Mouse (Mus musculus): ENCODE measurements around the gene Cd4. TPM values are rescaled to one million over a fixed set of nuclear protein-coding genes. Genes with fewer than 3 reads are reported as not detected.

The Cd4 gene
- polyA plus RNA-seq (2014; fragmentation: Nextera tagmentation; extraction: Ambion mirVana), result 0.29 and 0.38 TPM in 2 replicates

GRCm38 (mm10) chr6:124887986-124888385 is at the start of gene Cd4:
Gene Cd4, minus strand, starts transcription at chr6:124888221.
- ATAC-seq (no peak), DNase-seq (ENCODE audit: low spot score) (no peak)
- Histone ChIP-seq H3K9me3 (replicated peaks; ENCODE audit: control insufficient read depth, low read length) (no peaks in the 10 kb centered on the region), H3K4me2 (ENCODE audit: low read length) (no peak within 1 kb of the TSS), H3K4me3 (ENCODE audit: low read depth, low read length) (no peak within 1 kb of the TSS), H3K27me3 (replicated peaks; ENCODE audit: control insufficient read depth, insufficient read depth, low read length) (no peaks in the 10 kb centered on the region), H3K27ac (ENCODE audit: low read depth, low read length) (no peak within 1 kb of the TSS), H3K4me1 (ENCODE audit: control insufficient read depth, insufficient read depth, low read length) (no peaks in the 10 kb centered on the region), H3K9ac (ENCODE audit: low read length) (no peak within 1 kb of the TSS), H3K36me3 (ENCODE audit: control insufficient read depth, insufficient read depth, low read length) (no peaks in the 10 kb centered on the region)
- 91% methylated on average over 9 of the region's 9 CpGs for WGBS

- H3K9ac ChIP-seq (ENCODE audit: low read length), result no peak overlapping the region
- H3K4me3 ChIP-seq (ENCODE audit: low read depth, low read length), result no peak overlapping the region
- no peaks in the 10 kb centered on the region for H3K27me3 ChIP-seq (replicated peaks; ENCODE audit: control insufficient read depth, insufficient read depth, low read length)
- H3K27ac ChIP-seq (ENCODE audit: low read depth, low read length), result no peak overlapping the region
- peaks cover 62% of the 10 kb centered on the region for H3K36me3 ChIP-seq (ENCODE audit: control insufficient read depth, insufficient read depth, low read length)
- no peak overlapping the region for H3K4me2 ChIP-seq (ENCODE audit: low read length)
- DNase-seq (ENCODE audit: low spot score), result no peak
- no peaks in the 10 kb centered on the region for H3K9me3 ChIP-seq (replicated peaks; ENCODE audit: control insufficient read depth, low read length)
- H3K4me1 ChIP-seq (ENCODE audit: control insufficient read depth, insufficient read depth, low read length), result peaks cover 1% of the 10 kb centered on the region
- 88% methylated on average over 2 of the region's 2 CpGs for WGBS
- ATAC-seq, result no peak
These were observed 49.5 kb upstream of the Cd4 start for GRCm38 (mm10) chr6:124937493-124937892.

GRCm38 (mm10) chr6:124936681-124937080 is 48.7 kb upstream of the Cd4 start:
- DNase-seq (ENCODE audit: low spot score) (no peak), ATAC-seq (no peak)
- peaks cover 64% of the 10 kb centered on the region for H3K36me3 ChIP-seq (ENCODE audit: control insufficient read depth, insufficient read depth, low read length)
- no peak overlapping the region for H3K9ac ChIP-seq (ENCODE audit: low read length)
- no peak overlapping the region for H3K4me2 ChIP-seq (ENCODE audit: low read length)
- WGBS, result 88% methylated on average over 1 of the region's 1 CpGs
- no peaks in the 10 kb centered on the region for H3K27me3 ChIP-seq (replicated peaks; ENCODE audit: control insufficient read depth, insufficient read depth, low read length)
- no peak overlapping the region for H3K27ac ChIP-seq (ENCODE audit: low read depth, low read length)
- H3K4me3 ChIP-seq (ENCODE audit: low read depth, low read length), result no peak overlapping the region
- H3K4me1 ChIP-seq (ENCODE audit: control insufficient read depth, insufficient read depth, low read length), result peaks cover 7% of the 10 kb centered on the region
- H3K9me3 ChIP-seq (replicated peaks; ENCODE audit: control insufficient read depth, low read length), result no peaks in the 10 kb centered on the region

GRCm38 (mm10) chr6:124934670-124935069 is 46.6 kb upstream of the Cd4 start:
- Histone ChIP-seq H3K27ac (ENCODE audit: low read depth, low read length) (no peak overlapping the region), H3K27me3 (replicated peaks; ENCODE audit: control insufficient read depth, insufficient read depth, low read length) (no peaks in the 10 kb centered on the region), H3K9ac (ENCODE audit: low read length) (no peak overlapping the region; the same call in 1 of the 2 replicates), H3K9me3 (replicated peaks; ENCODE audit: control insufficient read depth, low read length) (no peaks in the 10 kb centered on the region), H3K4me2 (ENCODE audit: low read length) (no peak overlapping the region), H3K4me1 (ENCODE audit: control insufficient read depth, insufficient read depth, low read length) (peaks cover 13% of the 10 kb centered on the region), H3K36me3 (ENCODE audit: control insufficient read depth, insufficient read depth, low read length) (peaks cover 64% of the 10 kb centered on the region), H3K4me3 (ENCODE audit: low read depth, low read length) (no peak overlapping the region)
- DNase-seq (ENCODE audit: low spot score) (no peak), ATAC-seq (no peak)
- WGBS, result 95% methylated on average over 7 of the region's 7 CpGs

- peaks cover 13% of the 10 kb centered on the region for H3K4me1 ChIP-seq (ENCODE audit: control insufficient read depth, insufficient read depth, low read length)
- no peak for ATAC-seq
- no peaks in the 10 kb centered on the region for H3K9me3 ChIP-seq (replicated peaks; ENCODE audit: control insufficient read depth, low read length)
- H3K36me3 ChIP-seq (ENCODE audit: control insufficient read depth, insufficient read depth, low read length), result peaks cover 52% of the 10 kb centered on the region
- H3K4me2 ChIP-seq (ENCODE audit: low read length), result no peak overlapping the region
- no peak overlapping the region for H3K9ac ChIP-seq (ENCODE audit: low read length)
- H3K4me3 ChIP-seq (ENCODE audit: low read depth, low read length), result 0 out of 2 replicates have a peak overlapping the region, but pooled peaks have one; percentile 94
- 90% methylated on average over 3 of the region's 3 CpGs for WGBS
- no peak overlapping the region for H3K27ac ChIP-seq (ENCODE audit: low read depth, low read length)
- H3K27me3 ChIP-seq (replicated peaks; ENCODE audit: control insufficient read depth, insufficient read depth, low read length), result no peaks in the 10 kb centered on the region
- no peak for DNase-seq (ENCODE audit: low spot score)
These were observed 45.1 kb upstream of the Cd4 start for GRCm38 (mm10) chr6:124933127-124933526.

- 41% methylated on average over 12 of the region's 12 CpGs for WGBS
- H3K27me3 ChIP-seq (replicated peaks; ENCODE audit: control insufficient read depth, insufficient read depth, low read length), result no peaks in the 10 kb centered on the region
- H3K4me3 ChIP-seq (ENCODE audit: low read depth, low read length), result peak overlapping the region; percentile 94
- peaks cover 13% of the 10 kb centered on the region for H3K4me1 ChIP-seq (ENCODE audit: control insufficient read depth, insufficient read depth, low read length)
- H3K4me2 ChIP-seq (ENCODE audit: low read length), result peak overlapping the region; percentile 95
- ATAC-seq (no peak), DNase-seq (ENCODE audit: low spot score) (no peak)
- peak overlapping the region; percentile 94 for H3K9ac ChIP-seq (ENCODE audit: low read length)
- H3K9me3 ChIP-seq (replicated peaks; ENCODE audit: control insufficient read depth, low read length), result no peaks in the 10 kb centered on the region
- peaks cover 44% of the 10 kb centered on the region for H3K36me3 ChIP-seq (ENCODE audit: control insufficient read depth, insufficient read depth, low read length)
- H3K27ac ChIP-seq (ENCODE audit: low read depth, low read length), result peak overlapping the region; percentile 96; the same call in 1 of the 2 replicates
These were observed 44.3 kb upstream of the Cd4 start for GRCm38 (mm10) chr6:124932314-124932695.

GRCm38 (mm10) chr6:124931525-124932313 is 43.7 kb upstream of the Cd4 start:
- Histone ChIP-seq H3K4me2 (ENCODE audit: low read length) (peak overlapping the region; percentile 95), H3K4me3 (ENCODE audit: low read depth, low read length) (peak overlapping the region; percentile 94), H3K4me1 (ENCODE audit: control insufficient read depth, insufficient read depth, low read length) (peaks cover 13% of the 10 kb centered on the region), H3K27me3 (replicated peaks; ENCODE audit: control insufficient read depth, insufficient read depth, low read length) (no peaks in the 10 kb centered on the region), H3K27ac (ENCODE audit: low read depth, low read length) (peak overlapping the region; percentile 96), H3K36me3 (ENCODE audit: control insufficient read depth, insufficient read depth, low read length) (peaks cover 40% of the 10 kb centered on the region), H3K9ac (ENCODE audit: low read length) (peak overlapping the region; percentile 94), H3K9me3 (replicated peaks; ENCODE audit: control insufficient read depth, low read length) (no peaks in the 10 kb centered on the region)
- ATAC-seq (peak; percentile 14), DNase-seq (ENCODE audit: low spot score) (peak; percentile 52)
- WGBS, result 1% methylated on average over 48 of the region's 48 CpGs

- H3K36me3 ChIP-seq (ENCODE audit: control insufficient read depth, insufficient read depth, low read length), result peaks cover 32% of the 10 kb centered on the region
These were observed 42.9 kb upstream of the Cd4 start, which contains the start of gene Mlf2 for GRCm38 (mm10) chr6:124930754-124931524. Gene Mlf2, plus strand, starts transcription at chr6:124931386.

More at GRCm38 (mm10) chr6:124930754-124931524, 42.9 kb upstream of the Cd4 start, which contains the start of gene Mlf2:
- DNase-seq (ENCODE audit: low spot score) (peak; percentile 98), ATAC-seq (peak; percentile 91)
- no peaks in the 10 kb centered on the region for H3K9me3 ChIP-seq (replicated peaks; ENCODE audit: control insufficient read depth, low read length)
- under 1% methylated on average over 51 of the region's 64 CpGs for WGBS
- H3K4me2 ChIP-seq (ENCODE audit: low read length), result peak within 1 kb of the TSS; percentile 95
- peak within 1 kb of the TSS; percentile 96 for H3K27ac ChIP-seq (ENCODE audit: low read depth, low read length)
- H3K4me3 ChIP-seq (ENCODE audit: low read depth, low read length), result peak within 1 kb of the TSS; percentile 94
- peaks cover 13% of the 10 kb centered on the region for H3K4me1 ChIP-seq (ENCODE audit: control insufficient read depth, insufficient read depth, low read length)
- no peaks in the 10 kb centered on the region for H3K27me3 ChIP-seq (replicated peaks; ENCODE audit: control insufficient read depth, insufficient read depth, low read length)
- H3K9ac ChIP-seq (ENCODE audit: low read length), result peak within 1 kb of the TSS; percentile 94

Data from forebrain, embryonic 14.5 days (tissue).